Mouse (Mus musculus) small intestine, adult 2 months (tissue): ENCODE results near the gene Aco2. TPM values are rescaled to one million over a fixed set of nuclear protein-coding genes. Genes with fewer than 3 reads are reported as not detected.

Experiments used
- H3K27ac ChIP-seq: fragments of 200-500 bp; 2 replicates; pipeline ENCODE4 v1.5.1; 2012; ENCODE audit warnings: low read depth, low read length, control low read depth, inconsistent platforms; ENCODE audit not compliant: insufficient read depth
- H3K27me3 ChIP-seq: fragments of 200-500 bp; 2 replicates; pipeline ENCODE4 v1.6.1; 2012; ENCODE audit warnings: mild to moderate bottlenecking, moderate library complexity, low read length, inconsistent platforms; ENCODE audit not compliant: control insufficient read depth, insufficient read depth
- H3K36me3 ChIP-seq: fragments of 200-500 bp; 2 replicates; pipeline ENCODE4 v1.6.1; 2012; ENCODE audit warnings: mild to moderate bottlenecking, low read length, control low read depth, inconsistent platforms; ENCODE audit not compliant: control insufficient read depth, insufficient read depth
- H3K4me1 ChIP-seq: fragments of 200-500 bp; 2 replicates; pipeline ENCODE4 v1.6.1; 2012; ENCODE audit warnings: low read length, inconsistent platforms, mixed read lengths; ENCODE audit not compliant: control insufficient read depth, insufficient read depth, insufficient read length
- H3K4me3 ChIP-seq: fragments of 200-500 bp; 2 replicates; pipeline ENCODE4 v1.5.1; 2012; ENCODE audit warnings: low read depth, mild to moderate bottlenecking, control low read depth, inconsistent platforms, low read length, moderate library complexity
- CTCF ChIP-seq: fragments of 200-500 bp; IDR thresholded peaks from 2 replicates; pipeline ENCODE4 v1.5.1; 2012; ENCODE audit warnings: low read depth, mild to moderate bottlenecking, control low read depth, inconsistent platforms, low read length, moderate library complexity, mixed read lengths; ENCODE audit not compliant: insufficient replicate concordance, insufficient read length; ENCODE audit errors: extremely low read depth
- POLR2A ChIP-seq: fragments of 200-500 bp; IDR thresholded peaks from 2 replicates; pipeline ENCODE4 v1.6.1; 2012; ENCODE audit warnings: low read depth, mild to moderate bottlenecking, control low read depth, inconsistent platforms, low read length, moderate library complexity
- WGBS: fragments of 180-500 bp; shearing (Covaris S2); methylation state at CpG from one replicate; pipeline ENCODE4 v1.1.7; 2018; 5-methylcytosine and 5-hydroxymethylcytosine counted together
- polyA plus RNA-seq: library from polyadenylated mRNA; depleted of rRNA; stranded (reverse); fragments of >200 nt; gene quantifications from 2 replicates; pipeline ENCODE4 v1.2.3, GENCODE M21; 2012

The Aco2 gene
- polyA plus RNA-seq, 1 experiment = 416 TPM

- peak overlapping the region; percentile 99 for H3K27ac ChIP-seq
- no peaks in the 10 kb centered on the region for H3K27me3 ChIP-seq
- peaks cover 6% of the 10 kb centered on the region; the same call in 1 of the 2 replicates for H3K36me3 ChIP-seq
- H3K4me1 ChIP-seq = peaks cover 8% of the 10 kb centered on the region; the same call in 1 of the 2 replicates
- under 1% methylated on average over 39 of the region's 39 CpGs for WGBS
- TF ChIP-seq CTCF = no peak
- TF ChIP-seq POLR2A = no peak; the same call in 1 of the 2 replicates
- H3K4me3 ChIP-seq = peak overlapping the region; percentile 88
Measured at GRCm38 (mm10) chr15:81859330-81860255, 12.5 kb upstream of the Aco2 start.

DNA sequence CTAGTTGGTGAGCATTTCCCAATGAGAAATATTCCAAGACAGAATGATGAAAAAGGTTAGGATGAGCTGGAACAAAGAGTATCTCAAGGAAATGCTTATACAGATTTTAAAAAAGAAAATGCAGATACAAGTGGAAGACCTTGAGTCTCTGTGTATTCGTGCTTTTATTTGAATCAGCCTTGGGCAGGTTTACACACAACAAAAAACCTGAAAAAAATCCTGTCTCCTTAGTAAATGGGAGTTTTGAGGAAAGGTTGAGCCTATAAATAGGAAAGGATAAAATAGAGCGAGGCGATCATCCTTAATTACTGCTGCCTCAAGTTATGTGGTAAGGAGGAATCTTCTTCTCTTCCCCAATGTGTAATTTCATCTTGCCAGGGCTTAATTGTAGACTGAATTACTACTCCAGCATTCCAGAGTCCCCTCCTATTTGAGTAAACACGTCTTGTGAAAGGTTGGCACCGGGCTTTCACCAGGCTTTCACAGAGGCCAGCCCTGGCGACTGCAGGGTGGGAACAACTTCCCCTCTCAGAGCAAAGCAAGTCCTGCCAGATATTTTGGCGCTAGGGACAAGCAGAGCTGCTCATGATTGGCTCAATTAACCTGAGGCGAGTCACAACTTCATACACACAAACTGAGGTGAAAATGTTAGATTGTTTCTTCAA is 11.5 kb upstream of the Aco2 start:
- H3K4me3 ChIP-seq = no peak overlapping the region
- WGBS = 11% methylated on average over 8 of the region's 8 CpGs

DNA sequence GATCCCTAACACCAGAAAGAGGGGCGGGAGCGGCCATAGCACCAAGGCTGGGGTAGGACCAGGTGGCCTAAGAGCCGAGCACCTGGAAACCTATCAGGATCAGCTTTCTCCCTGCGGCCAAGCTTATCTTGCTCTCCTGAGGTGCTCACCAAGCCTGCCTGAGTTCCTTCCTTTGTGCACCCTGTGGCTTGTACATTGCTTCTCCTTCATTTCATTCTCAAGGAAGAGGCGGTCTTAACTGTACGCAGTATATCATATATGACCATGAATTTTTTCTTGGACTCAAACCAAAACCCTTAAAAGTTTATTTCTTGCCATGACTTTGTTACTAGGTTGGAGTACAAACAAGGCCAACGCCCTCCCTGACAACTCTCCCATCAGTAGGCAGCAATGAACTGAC is 7.9 kb upstream of the Aco2 start:
- Histone ChIP-seq H3K27me3 (no peaks in the 10 kb centered on the region), H3K4me3 (no peak overlapping the region), H3K36me3 (peaks cover 46% of the 10 kb centered on the region), H3K27ac (no peak overlapping the region), H3K4me1 (peaks cover 2% of the 10 kb centered on the region; the same call in 1 of the 2 replicates)
- TF ChIP-seq POLR2A (no peak), CTCF (no peak)
- 88% methylated on average over 7 of the region's 7 CpGs for WGBS

More for the DNA sequence above, 11.5 kb upstream of the Aco2 start:
- Histone ChIP-seq H3K27ac (peak overlapping the region; percentile 67), H3K27me3 (no peaks in the 10 kb centered on the region), H3K4me1 (peaks cover 5% of the 10 kb centered on the region; the same call in 1 of the 2 replicates), H3K36me3 (peaks cover 13% of the 10 kb centered on the region)
- TF ChIP-seq POLR2A (no peak), CTCF (no peak)

GRCm38 (mm10) chr15:81869985-81870384 is 2.1 kb upstream of the Aco2 start:
- Histone ChIP-seq H3K27me3 (no peaks in the 10 kb centered on the region), H3K4me1 (peaks cover 4% of the 10 kb centered on the region; the same call in 1 of the 2 replicates), H3K36me3 (peaks cover 51% of the 10 kb centered on the region), H3K27ac (no peak overlapping the region), H3K4me3 (no peak overlapping the region)
- TF ChIP-seq CTCF (no peak), POLR2A (no peak)
- 96% methylated on average over 5 of the region's 5 CpGs for WGBS

DNA sequence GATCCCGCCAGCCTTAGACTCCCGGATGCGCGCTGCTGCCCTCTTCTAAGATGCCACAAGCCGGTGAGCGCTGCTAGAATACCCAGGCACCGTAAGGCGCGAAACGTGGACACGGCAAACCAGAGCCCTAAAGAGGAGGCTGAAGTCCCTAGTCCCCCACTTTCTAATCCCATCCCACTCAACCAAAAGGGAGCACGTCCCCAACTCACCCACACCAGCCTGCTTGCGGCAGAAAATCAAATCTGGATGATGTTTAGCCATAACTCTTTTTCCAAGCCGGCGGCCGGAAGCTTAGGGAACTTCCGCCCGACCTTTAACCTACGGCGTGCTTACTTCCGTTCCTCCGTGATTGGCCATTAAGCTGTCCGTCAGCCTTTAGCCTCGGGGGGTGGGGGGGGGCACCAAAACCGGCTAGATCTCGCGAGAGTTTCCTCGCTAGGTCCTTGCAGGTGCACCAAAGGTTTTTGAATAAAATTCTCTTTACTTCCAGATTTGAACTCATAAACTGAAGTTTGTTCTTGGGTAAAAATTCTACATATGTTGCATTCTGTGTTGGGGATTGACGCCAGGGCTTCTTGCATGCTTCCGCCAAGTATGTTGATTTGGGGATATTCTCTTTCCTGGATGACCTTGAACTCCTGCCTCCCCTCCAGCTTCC is 376 bp upstream of the Aco2 start, which contains the start of gene Phf5a:
Gene Phf5a (minus strand): TSS at position 308 of the 658 bp plus-strand sequence.
- peak within 1 kb of the TSS; percentile 89 for H3K4me3 ChIP-seq
- H3K27me3 ChIP-seq = no peaks in the 10 kb centered on the region
- WGBS = 1% methylated on average over 30 of the region's 30 CpGs
- H3K27ac ChIP-seq = peak within 1 kb of the TSS; percentile 98
- H3K36me3 ChIP-seq = peaks cover 33% of the 10 kb centered on the region
- peaks cover 7% of the 10 kb centered on the region; the same call in 1 of the 2 replicates for H3K4me1 ChIP-seq
- no peak for TF ChIP-seq CTCF
- TF ChIP-seq POLR2A = peak; percentile 43; the same call in 1 of the 2 replicates

GRCm38 (mm10) chr15:81879531-81880401 is 7.7 kb downstream of the Aco2 start:
- H3K4me1 ChIP-seq = peaks cover 31% of the 10 kb centered on the region
- 68% methylated on average over 5 of the region's 5 CpGs for WGBS
- 0 out of 2 replicates have a peak, but pooled peaks cover 1% of the 10 kb centered on the region for H3K36me3 ChIP-seq
- TF ChIP-seq POLR2A (no peak), CTCF (no peak)
- no peak overlapping the region for H3K4me3 ChIP-seq
- peak overlapping the region; percentile 28; the same call in 1 of the 2 replicates for H3K27ac ChIP-seq
- no peaks in the 10 kb centered on the region for H3K27me3 ChIP-seq
